Mouse (Mus musculus): ENCODE results near the gene Yae1d1. TPM values are rescaled to one million over a fixed set of nuclear protein-coding genes. Genes with fewer than 3 reads are reported as not detected.

The Yae1d1 gene
- polyA plus RNA-seq (2012; rRNA removed), result 60.3 and 63.0 TPM in 2 replicates

GRCm38 (mm10) chr13:17992697-17993514 is at the start of gene Yae1d1:
TSS of gene Yae1d1 (minus strand) at chr13:17993349.

GRCm38 (mm10) chr13:17944078-17944917 is 48.9 kb downstream of the Yae1d1 start, which contains the start of gene Rala:
TSS of gene Rala (minus strand) at chr13:17944239.

Other genes with a start within 250 kb of the Yae1d1 start
- 30.7 and 40.6 TPM in 2 replicates for gene Cdk13, start 188.3 kb downstream of the Yae1d1 start, polyA plus RNA-seq (2012; rRNA removed)
- 75.6 and 79.4 TPM in 2 replicates for gene Rala, start 49.1 kb downstream of the Yae1d1 start, polyA plus RNA-seq (2012; rRNA removed)